Mouse (Mus musculus): ENCODE measurements around the gene Enpep. TPM values are rescaled to one million over a fixed set of nuclear protein-coding genes. Genes with fewer than 3 reads are reported as not detected.

The Enpep gene
- polyA plus RNA-seq, 1 experiment, result 3.8 TPM

- no peak overlapping the region for H3K27ac ChIP-seq (ENCODE audit: insufficient read depth, low read length)
- H3K4me1 ChIP-seq (ENCODE audit: control insufficient read depth, insufficient read depth, low read length), result peaks cover 10% of the 10 kb centered on the region
- TF ChIP-seq POLR2A (IDR thresholded peaks at IDR 0.05; ENCODE audit: low read depth, low read length) (no peak), CTCF (IDR thresholded peaks at IDR 0.05; ENCODE audit: borderline replicate concordance, insufficient read depth, low read length) (no peak)
- no peak overlapping the region for H3K4me3 ChIP-seq (ENCODE audit: insufficient read depth, low read length)
These were observed 15.3 kb downstream of the Enpep start for GRCm38 (mm10) chr3:129317032-129317729.

GRCm38 (mm10) chr3:129313671-129314415 lies 18.7 kb downstream of the Enpep start:
- Histone ChIP-seq H3K27ac (ENCODE audit: insufficient read depth, low read length) (peak overlapping the region; percentile 78), H3K4me1 (ENCODE audit: control insufficient read depth, insufficient read depth, low read length) (peaks cover 10% of the 10 kb centered on the region), H3K4me3 (ENCODE audit: insufficient read depth, low read length) (no peak overlapping the region)
- no peak for TF ChIP-seq POLR2A (IDR thresholded peaks at IDR 0.05; ENCODE audit: low read depth, low read length)
- TF ChIP-seq CTCF (IDR thresholded peaks at IDR 0.05; ENCODE audit: borderline replicate concordance, insufficient read depth, low read length), result no peak

GRCm38 (mm10) chr3:129313221-129313620 lies 19.3 kb downstream of the Enpep start:
- TF ChIP-seq CTCF (IDR thresholded peaks at IDR 0.05; ENCODE audit: borderline replicate concordance, insufficient read depth, low read length) (no peak), POLR2A (IDR thresholded peaks at IDR 0.05; ENCODE audit: low read depth, low read length) (no peak)
- Histone ChIP-seq H3K4me1 (ENCODE audit: control insufficient read depth, insufficient read depth, low read length) (peaks cover 10% of the 10 kb centered on the region), H3K27ac (ENCODE audit: insufficient read depth, low read length) (peak overlapping the region; percentile 78), H3K4me3 (ENCODE audit: insufficient read depth, low read length) (no peak overlapping the region)

- no peak overlapping the region for H3K4me3 ChIP-seq (ENCODE audit: insufficient read depth, low read length)
- no peak overlapping the region for H3K27ac ChIP-seq (ENCODE audit: insufficient read depth, low read length)
- H3K4me1 ChIP-seq (ENCODE audit: control insufficient read depth, insufficient read depth, low read length), result peaks cover 10% of the 10 kb centered on the region
- TF ChIP-seq POLR2A (IDR thresholded peaks at IDR 0.05; ENCODE audit: low read depth, low read length) (no peak), CTCF (IDR thresholded peaks at IDR 0.05; ENCODE audit: borderline replicate concordance, insufficient read depth, low read length) (no peak)
These were observed 20.0 kb downstream of the Enpep start for GRCm38 (mm10) chr3:129312511-129312910.

- no peak overlapping the region for H3K4me3 ChIP-seq (ENCODE audit: insufficient read depth, low read length)
- peaks cover 10% of the 10 kb centered on the region for H3K4me1 ChIP-seq (ENCODE audit: control insufficient read depth, insufficient read depth, low read length)
- H3K27ac ChIP-seq (ENCODE audit: insufficient read depth, low read length), result no peak overlapping the region
- TF ChIP-seq POLR2A (IDR thresholded peaks at IDR 0.05; ENCODE audit: low read depth, low read length) (no peak), CTCF (IDR thresholded peaks at IDR 0.05; ENCODE audit: borderline replicate concordance, insufficient read depth, low read length) (no peak)
These were observed 20.6 kb downstream of the Enpep start for GRCm38 (mm10) chr3:129311951-129312350.

- TF ChIP-seq POLR2A (IDR thresholded peaks at IDR 0.05; ENCODE audit: low read depth, low read length), result no peak
- TF ChIP-seq CTCF (IDR thresholded peaks at IDR 0.05; ENCODE audit: borderline replicate concordance, insufficient read depth, low read length), result no peak
- no peak overlapping the region for H3K27ac ChIP-seq (ENCODE audit: insufficient read depth, low read length)
- H3K4me3 ChIP-seq (ENCODE audit: insufficient read depth, low read length), result no peak overlapping the region
- H3K4me1 ChIP-seq (ENCODE audit: control insufficient read depth, insufficient read depth, low read length), result peaks cover 10% of the 10 kb centered on the region
These were observed 22.6 kb downstream of the Enpep start for GRCm38 (mm10) chr3:129309926-129310325.

GRCm38 (mm10) chr3:129308876-129309275 lies 23.6 kb downstream of the Enpep start:
- TF ChIP-seq CTCF (IDR thresholded peaks at IDR 0.05; ENCODE audit: borderline replicate concordance, insufficient read depth, low read length) (no peak), POLR2A (IDR thresholded peaks at IDR 0.05; ENCODE audit: low read depth, low read length) (no peak)
- peaks cover 6% of the 10 kb centered on the region for H3K4me1 ChIP-seq (ENCODE audit: control insufficient read depth, insufficient read depth, low read length)
- H3K27ac ChIP-seq (ENCODE audit: insufficient read depth, low read length), result no peak overlapping the region

GRCm38 (mm10) chr3:129308102-129308752 lies 24.3 kb downstream of the Enpep start:
- Histone ChIP-seq H3K4me3 (ENCODE audit: insufficient read depth, low read length) (no peak overlapping the region), H3K27ac (ENCODE audit: insufficient read depth, low read length) (no peak overlapping the region), H3K4me1 (ENCODE audit: control insufficient read depth, insufficient read depth, low read length) (0 out of 2 replicates have a peak, but pooled peaks cover 2% of the 10 kb centered on the region)
- TF ChIP-seq CTCF (IDR thresholded peaks at IDR 0.05; ENCODE audit: borderline replicate concordance, insufficient read depth, low read length), result no peak
- TF ChIP-seq POLR2A (IDR thresholded peaks at IDR 0.05; ENCODE audit: low read depth, low read length), result no peak

More at GRCm38 (mm10) chr3:129308876-129309275, 23.6 kb downstream of the Enpep start:
- no peak overlapping the region for H3K4me3 ChIP-seq (ENCODE audit: insufficient read depth, low read length)

- no peak for TF ChIP-seq POLR2A (IDR thresholded peaks at IDR 0.05; ENCODE audit: low read depth, low read length)
- TF ChIP-seq CTCF (IDR thresholded peaks at IDR 0.05; ENCODE audit: borderline replicate concordance, insufficient read depth, low read length), result no peak
- no peaks in the 10 kb centered on the region for H3K4me1 ChIP-seq (ENCODE audit: control insufficient read depth, insufficient read depth, low read length)
- H3K4me3 ChIP-seq (ENCODE audit: insufficient read depth, low read length), result no peak overlapping the region
- no peak overlapping the region for H3K27ac ChIP-seq (ENCODE audit: insufficient read depth, low read length)
These were observed 28.6 kb downstream of the Enpep start for GRCm38 (mm10) chr3:129303941-129304340.
